Mouse (Mus musculus) heart, embryonic 12.5 days (tissue): Measurements from ENCODE around the gene Otud5. TPM values are rescaled to one million over a fixed set of nuclear protein-coding genes. Genes with fewer than 3 reads are reported as not detected.

Experiments
- ATAC-seq: fragments of 200-750 bp; cut with Nextera tagmentation; 2 replicates; pipeline ENCODE4 v1.8.0; 2017; ENCODE audit warnings: moderate TSS enrichment, moderate library complexity; ENCODE audit not compliant: insufficient number of reproducible peaks, low FRiP score
- H3K27ac ChIP-seq: fragments of 300-500 bp; sonication (generic); 2 replicates; pipeline ENCODE4 v1.5.1; 2016; ENCODE audit warnings: mild to moderate bottlenecking, moderate library complexity; ENCODE audit not compliant: poor library complexity, severe bottlenecking
- H3K27me3 ChIP-seq: fragments of 300-500 bp; sonication (generic); replicated peaks from 2 replicates; pipeline ENCODE4 v1.6.1; 2016; ENCODE audit warnings: mild to moderate bottlenecking, moderate library complexity
- H3K36me3 ChIP-seq: fragments of 300-500 bp; sonication (generic); 2 replicates; pipeline ENCODE4 v1.6.1; 2016; ENCODE audit warnings: mild to moderate bottlenecking, moderate library complexity
- H3K4me1 ChIP-seq: fragments of 300-500 bp; sonication (generic); replicated peaks from 2 replicates; pipeline ENCODE4 v1.6.1; 2016; ENCODE audit warnings: mild to moderate bottlenecking
- H3K4me2 ChIP-seq: fragments of 300-500 bp; sonication (generic); 2 replicates; pipeline ENCODE4 v1.6.1; 2016; ENCODE audit warnings: mild to moderate bottlenecking, moderate library complexity
- H3K4me3 ChIP-seq: fragments of 300-500 bp; sonication (generic); 2 replicates; pipeline ENCODE4 v1.5.1; 2016; ENCODE audit warnings: mild to moderate bottlenecking
- H3K9ac ChIP-seq: fragments of 300-500 bp; sonication (generic); 2 replicates; pipeline ENCODE4 v1.6.1; 2016; ENCODE audit warnings: mild to moderate bottlenecking, moderate library complexity
- H3K9me3 ChIP-seq: fragments of 300-500 bp; sonication (generic); replicated peaks from 2 replicates; pipeline ENCODE4 v1.6.1; 2016; ENCODE audit warnings: mild to moderate bottlenecking, moderate library complexity
- WGBS: fragments of 180-500 bp; shearing (Covaris S2); methylation state at CpG from one replicate; pipeline ENCODE4 v1.1.7; 2016; 5-methylcytosine and 5-hydroxymethylcytosine counted together
- polyA plus RNA-seq: library from polyadenylated mRNA; unstranded; fragments of >200 nt; fragmentation: Nextera tagmentation; extraction: Ambion mirVana; gene quantifications from 2 replicates; pipeline ENCODE4 v1.2.1, GENCODE M21; 2016

Gene Otud5
- polyA plus RNA-seq, 1 experiment from 2014 or later: 41.2 TPM

DNA sequence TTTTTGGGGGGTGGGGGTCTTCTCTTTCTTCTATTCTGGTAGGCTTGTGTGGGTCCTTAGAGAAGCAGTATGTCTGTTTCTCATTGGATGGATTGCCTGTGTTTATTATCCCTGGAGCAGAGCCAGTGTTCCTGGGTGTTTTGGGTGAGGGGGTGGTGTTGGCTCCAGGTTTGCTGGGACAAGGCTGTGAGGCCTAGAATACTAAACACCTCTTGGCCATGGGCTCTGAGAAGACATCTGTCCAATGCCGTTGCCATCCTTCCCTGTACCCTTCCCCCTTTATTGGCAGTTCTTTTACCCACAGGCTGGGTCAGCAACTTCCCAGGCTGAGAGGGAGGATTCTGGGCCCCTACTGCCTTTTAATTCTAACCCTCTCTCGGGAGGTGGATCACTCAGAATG, 6.7 kb downstream of the Otud5 start:
- 74% methylated on average over 2 of the region's 2 CpGs for WGBS
- no peak for ATAC-seq
- Histone ChIP-seq H3K4me2 (no peak overlapping the region), H3K27me3 (no peaks in the 10 kb centered on the region), H3K4me1 (peaks cover 8% of the 10 kb centered on the region), H3K9ac (no peak overlapping the region), H3K27ac (no peak overlapping the region), H3K4me3 (no peak overlapping the region), H3K36me3 (0 out of 2 replicates have a peak, but pooled peaks cover 4% of the 10 kb centered on the region), H3K9me3 (no peaks in the 10 kb centered on the region)

- Histone ChIP-seq H3K27me3 (no peaks in the 10 kb centered on the region), H3K9ac (no peak overlapping the region), H3K9me3 (no peaks in the 10 kb centered on the region), H3K4me3 (no peak overlapping the region), H3K27ac (no peak overlapping the region), H3K4me2 (no peak overlapping the region), H3K4me1 (no peaks in the 10 kb centered on the region), H3K36me3 (peaks cover 15% of the 10 kb centered on the region; the same call in 1 of the 2 replicates)
- 41% methylated on average over 2 of the region's 2 CpGs for WGBS
- ATAC-seq: no peak
Observed at GRCm38 (mm10) chrX:7854578-7854977, 13.4 kb downstream of the Otud5 start.

- no peak for ATAC-seq
- H3K4me1 ChIP-seq: no peaks in the 10 kb centered on the region
- H3K9ac ChIP-seq: no peak overlapping the region
- H3K9me3 ChIP-seq: no peaks in the 10 kb centered on the region
- H3K4me2 ChIP-seq: no peak overlapping the region
- 72% methylated on average over 3 of the region's 3 CpGs for WGBS
- no peak overlapping the region for H3K4me3 ChIP-seq
- no peaks in the 10 kb centered on the region for H3K27me3 ChIP-seq
- H3K27ac ChIP-seq: no peak overlapping the region
- H3K36me3 ChIP-seq: peaks cover 12% of the 10 kb centered on the region; the same call in 1 of the 2 replicates
Observed at GRCm38 (mm10) chrX:7859191-7859753, 18.1 kb downstream of the Otud5 start.

DNA sequence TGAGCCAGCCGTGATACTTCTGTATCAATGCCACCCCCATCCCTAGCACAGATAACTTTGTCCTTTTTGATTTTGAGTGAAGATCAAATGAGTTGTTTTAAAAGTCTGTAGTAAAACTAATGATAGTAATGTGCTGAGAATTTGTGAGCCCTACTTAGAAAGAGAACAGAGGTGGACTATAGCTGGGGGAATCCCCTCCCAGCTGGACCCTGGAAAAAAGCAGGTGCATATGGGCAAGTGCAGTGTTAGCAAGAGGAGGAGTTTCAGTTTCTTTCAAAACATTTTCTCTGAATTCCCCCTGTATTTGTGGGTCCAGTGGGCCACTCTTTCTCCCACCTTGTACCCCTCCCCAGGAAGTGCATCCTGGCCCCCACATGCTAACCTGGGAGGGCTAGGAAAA, 22.0 kb downstream of the Otud5 start:
- H3K4me3 ChIP-seq: no peak overlapping the region
- H3K36me3 ChIP-seq: peaks cover 19% of the 10 kb centered on the region
- no peak overlapping the region for H3K27ac ChIP-seq
- no peaks in the 10 kb centered on the region for H3K4me1 ChIP-seq
- 71% methylated on average over 1 of the region's 1 CpGs for WGBS
- no peak overlapping the region for H3K9ac ChIP-seq
- ATAC-seq: no peak
- no peaks in the 10 kb centered on the region for H3K9me3 ChIP-seq
- H3K4me2 ChIP-seq: no peak overlapping the region
- H3K27me3 ChIP-seq: no peaks in the 10 kb centered on the region

DNA sequence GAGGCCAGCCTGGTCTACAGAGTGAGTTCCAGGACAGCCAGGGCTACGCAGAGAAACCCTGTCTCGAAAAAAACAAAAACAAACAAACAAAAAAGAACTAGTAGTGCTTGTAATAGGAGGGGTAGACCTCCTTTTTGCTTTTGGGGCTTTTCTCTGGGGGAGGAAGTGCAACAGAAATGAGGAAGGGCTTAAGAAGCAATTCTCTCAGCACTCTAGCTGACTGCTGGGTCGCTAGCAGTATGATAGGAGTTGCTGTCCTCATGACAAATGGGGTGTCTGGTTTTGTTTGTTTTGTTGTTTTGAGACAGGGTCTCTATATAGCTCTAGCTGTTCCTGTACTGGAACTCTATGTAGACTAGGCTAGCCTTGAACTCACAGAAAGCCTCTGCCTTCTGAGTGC, 23.4 kb downstream of the Otud5 start:
- no peak overlapping the region for H3K9ac ChIP-seq
- H3K27me3 ChIP-seq: no peaks in the 10 kb centered on the region
- ATAC-seq: no peak
- H3K27ac ChIP-seq: peak overlapping the region; percentile 33; the same call in 1 of the 2 replicates
- H3K4me3 ChIP-seq: no peak overlapping the region
- 83% methylated on average over 3 of the region's 3 CpGs for WGBS
- no peaks in the 10 kb centered on the region for H3K4me1 ChIP-seq
- no peaks in the 10 kb centered on the region for H3K9me3 ChIP-seq
- no peak overlapping the region for H3K4me2 ChIP-seq
- H3K36me3 ChIP-seq: peaks cover 18% of the 10 kb centered on the region

- no peak overlapping the region for H3K4me3 ChIP-seq
- H3K36me3 ChIP-seq: peaks cover 18% of the 10 kb centered on the region
- H3K9me3 ChIP-seq: no peaks in the 10 kb centered on the region
- H3K4me2 ChIP-seq: no peak overlapping the region
- WGBS: 64% methylated on average over 2 of the region's 2 CpGs
- no peak overlapping the region for H3K27ac ChIP-seq
- ATAC-seq: no peak
- H3K4me1 ChIP-seq: no peaks in the 10 kb centered on the region
- H3K9ac ChIP-seq: no peak overlapping the region
- no peaks in the 10 kb centered on the region for H3K27me3 ChIP-seq
Observed at GRCm38 (mm10) chrX:7865343-7865742, 24.2 kb downstream of the Otud5 start.

DNA sequence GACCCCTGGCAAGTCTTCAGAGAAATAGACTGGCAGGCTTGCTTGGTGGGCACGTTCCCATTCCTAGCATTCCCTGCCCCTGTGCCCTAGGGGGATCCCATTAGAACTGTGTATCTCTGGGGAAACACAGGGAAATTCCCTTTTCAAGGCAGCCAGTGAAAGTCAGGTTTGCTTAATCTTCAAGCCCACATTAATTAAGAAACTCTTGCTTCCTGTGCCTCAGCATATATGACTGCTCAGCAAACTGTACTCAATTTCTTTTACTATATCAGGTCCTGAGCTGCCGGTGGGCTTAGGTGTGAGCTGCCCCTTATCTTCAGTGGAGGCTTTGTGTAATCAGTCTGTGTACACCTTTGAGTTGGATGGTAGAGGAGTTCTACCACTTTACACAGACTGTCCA, 24.6 kb downstream of the Otud5 start:
- H3K36me3 ChIP-seq: peaks cover 18% of the 10 kb centered on the region
- no peaks in the 10 kb centered on the region for H3K27me3 ChIP-seq
- no peaks in the 10 kb centered on the region for H3K4me1 ChIP-seq
- WGBS: 58% methylated on average over 2 of the region's 2 CpGs
- H3K4me2 ChIP-seq: no peak overlapping the region
- no peak overlapping the region for H3K27ac ChIP-seq
- no peak overlapping the region for H3K9ac ChIP-seq
- no peak for ATAC-seq
- H3K4me3 ChIP-seq: no peak overlapping the region
- no peaks in the 10 kb centered on the region for H3K9me3 ChIP-seq

- Histone ChIP-seq H3K27me3 (no peaks in the 10 kb centered on the region), H3K27ac (no peak overlapping the region), H3K4me3 (no peak overlapping the region), H3K4me1 (no peaks in the 10 kb centered on the region), H3K4me2 (no peak overlapping the region), H3K36me3 (peaks cover 19% of the 10 kb centered on the region), H3K9me3 (no peaks in the 10 kb centered on the region), H3K9ac (no peak overlapping the region)
- WGBS: 85% methylated on average over 1 of the region's 1 CpGs
- no peak for ATAC-seq
Observed at GRCm38 (mm10) chrX:7867141-7867540, 26.0 kb downstream of the Otud5 start.

- Histone ChIP-seq H3K4me1 (no peaks in the 10 kb centered on the region), H3K4me2 (no peak overlapping the region), H3K36me3 (peaks cover 27% of the 10 kb centered on the region), H3K27me3 (no peaks in the 10 kb centered on the region), H3K9me3 (no peaks in the 10 kb centered on the region), H3K4me3 (no peak overlapping the region), H3K9ac (no peak overlapping the region), H3K27ac (no peak overlapping the region)
- no peak for ATAC-seq
- 45% methylated on average over 2 of the region's 2 CpGs for WGBS
Observed at GRCm38 (mm10) chrX:7868506-7868905, 27.3 kb downstream of the Otud5 start.

- no peak overlapping the region for H3K4me2 ChIP-seq
- 53% methylated on average over 3 of the region's 3 CpGs for WGBS
Observed at GRCm38 (mm10) chrX:7869826-7870225, 28.7 kb downstream of the Otud5 start.

GRCm38 (mm10) chrX:7878007-7878419, 36.8 kb downstream of the Otud5 start, which contains the start of gene Pim2:
Gene Pim2, plus strand, starts transcription at chrX:7878262.
- Histone ChIP-seq H3K27ac (no peak within 1 kb of the TSS), H3K27me3 (0 out of 2 replicates have a peak, but pooled peaks cover 6% of the 10 kb centered on the region), H3K4me3 (peak within 1 kb of the TSS; percentile 52), H3K9ac (peak within 1 kb of the TSS; percentile 73), H3K4me2 (peak within 1 kb of the TSS; percentile 91), H3K36me3 (peaks cover 16% of the 10 kb centered on the region), H3K4me1 (peaks cover 7% of the 10 kb centered on the region; the same call in 1 of the 2 replicates), H3K9me3 (no peaks in the 10 kb centered on the region)
- ATAC-seq: peak; percentile 88
- WGBS: 19% methylated on average over 38 of the region's 38 CpGs

More at GRCm38 (mm10) chrX:7869826-7870225, 28.7 kb downstream of the Otud5 start:
- H3K9me3 ChIP-seq: no peaks in the 10 kb centered on the region
- no peaks in the 10 kb centered on the region for H3K4me1 ChIP-seq
- no peak overlapping the region for H3K27ac ChIP-seq
- no peak for ATAC-seq
- no peak overlapping the region for H3K9ac ChIP-seq
- peaks cover 35% of the 10 kb centered on the region for H3K36me3 ChIP-seq
- H3K4me3 ChIP-seq: no peak overlapping the region
- no peaks in the 10 kb centered on the region for H3K27me3 ChIP-seq

DNA sequence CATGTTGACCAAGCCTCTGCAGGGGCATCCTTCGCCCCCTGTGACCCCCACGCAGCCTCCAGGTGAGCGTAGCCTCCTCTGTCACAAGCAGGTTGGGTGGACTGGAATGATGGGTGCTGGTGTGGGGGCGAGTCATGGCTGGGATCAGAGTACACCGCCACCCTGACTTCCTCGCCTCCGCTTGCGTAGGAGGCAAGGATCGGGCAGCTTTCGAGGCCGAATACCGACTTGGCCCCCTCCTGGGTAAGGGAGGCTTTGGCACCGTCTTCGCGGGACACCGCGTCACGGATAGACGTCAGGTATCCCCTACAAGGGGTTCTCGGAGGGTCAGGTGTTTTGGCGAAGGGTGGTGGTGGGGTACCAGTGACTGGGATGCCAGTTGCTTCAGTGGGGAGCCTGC, 37.3 kb downstream of the Otud5 start:
- ATAC-seq: 0 out of 2 replicates have a peak, but pooled peaks have one; percentile 13
- Histone ChIP-seq H3K4me3 (peak overlapping the region; percentile 52), H3K27me3 (0 out of 2 replicates have a peak, but pooled peaks cover 6% of the 10 kb centered on the region), H3K36me3 (peaks cover 14% of the 10 kb centered on the region), H3K27ac (no peak overlapping the region), H3K9me3 (no peaks in the 10 kb centered on the region), H3K4me1 (peaks cover 7% of the 10 kb centered on the region; the same call in 1 of the 2 replicates), H3K9ac (peak overlapping the region; percentile 73), H3K4me2 (peak overlapping the region; percentile 91)
- 17% methylated on average over 21 of the region's 21 CpGs for WGBS
